Mouse (Mus musculus) heart, embryonic 12.5 days (tissue): ENCODE results near the gene Cib4. TPM values are rescaled to one million over a fixed set of nuclear protein-coding genes. Genes with fewer than 3 reads are reported as not detected.

ENCODE experiments used
- ATAC-seq: fragments of 200-750 bp; cut with Nextera tagmentation; 2 replicates; pipeline ENCODE4 v1.8.0; 2017; ENCODE audit warnings: moderate TSS enrichment, moderate library complexity; ENCODE audit not compliant: insufficient number of reproducible peaks, low FRiP score
- H3K27ac ChIP-seq: fragments of 300-500 bp; sonication (generic); 2 replicates; pipeline ENCODE4 v1.5.1; 2016; ENCODE audit warnings: mild to moderate bottlenecking, moderate library complexity; ENCODE audit not compliant: poor library complexity, severe bottlenecking
- H3K27me3 ChIP-seq: fragments of 300-500 bp; sonication (generic); replicated peaks from 2 replicates; pipeline ENCODE4 v1.6.1; 2016; ENCODE audit warnings: mild to moderate bottlenecking, moderate library complexity
- H3K36me3 ChIP-seq: fragments of 300-500 bp; sonication (generic); 2 replicates; pipeline ENCODE4 v1.6.1; 2016; ENCODE audit warnings: mild to moderate bottlenecking, moderate library complexity
- H3K4me1 ChIP-seq: fragments of 300-500 bp; sonication (generic); replicated peaks from 2 replicates; pipeline ENCODE4 v1.6.1; 2016; ENCODE audit warnings: mild to moderate bottlenecking
- H3K4me2 ChIP-seq: fragments of 300-500 bp; sonication (generic); 2 replicates; pipeline ENCODE4 v1.6.1; 2016; ENCODE audit warnings: mild to moderate bottlenecking, moderate library complexity
- H3K4me3 ChIP-seq: fragments of 300-500 bp; sonication (generic); 2 replicates; pipeline ENCODE4 v1.5.1; 2016; ENCODE audit warnings: mild to moderate bottlenecking
- H3K9ac ChIP-seq: fragments of 300-500 bp; sonication (generic); 2 replicates; pipeline ENCODE4 v1.6.1; 2016; ENCODE audit warnings: mild to moderate bottlenecking, moderate library complexity
- H3K9me3 ChIP-seq: fragments of 300-500 bp; sonication (generic); replicated peaks from 2 replicates; pipeline ENCODE4 v1.6.1; 2016; ENCODE audit warnings: mild to moderate bottlenecking, moderate library complexity
- WGBS: fragments of 180-500 bp; shearing (Covaris S2); methylation state at CpG from one replicate; pipeline ENCODE4 v1.1.7; 2016; 5-methylcytosine and 5-hydroxymethylcytosine counted together
- polyA plus RNA-seq: library from polyadenylated mRNA; unstranded; fragments of >200 nt; fragmentation: Nextera tagmentation; extraction: Ambion mirVana; gene quantifications from 2 replicates; pipeline ENCODE4 v1.2.1, GENCODE M21; 2016

Cib4 gene
- polyA plus RNA-seq, 1 experiment from 2014 or later = not detected

- WGBS = under 1% methylated on average over 70 of the region's 70 CpGs
- Histone ChIP-seq H3K4me1 (peaks cover 69% of the 10 kb centered on the region), H3K36me3 (no peaks in the 10 kb centered on the region), H3K27ac (peak overlapping the region; percentile 83), H3K9ac (peak overlapping the region; percentile 80), H3K4me2 (peak overlapping the region; percentile 97), H3K9me3 (no peaks in the 10 kb centered on the region), H3K27me3 (peaks cover 20% of the 10 kb centered on the region), H3K4me3 (peak overlapping the region; percentile 70)
- peak; percentile 20; the same call in 1 of the 2 replicates for ATAC-seq
These were observed 42.8 kb upstream of the Cib4 start for GRCm38 (mm10) chr5:30588301-30588968.

- H3K36me3 ChIP-seq = no peaks in the 10 kb centered on the region
- WGBS = under 1% methylated on average over 24 of the region's 54 CpGs
- H3K27ac ChIP-seq = peak within 1 kb of the TSS; percentile 87
- peaks cover 69% of the 10 kb centered on the region for H3K4me1 ChIP-seq
- peak within 1 kb of the TSS; percentile 97 for H3K4me2 ChIP-seq
- ATAC-seq = peak; percentile 66
- H3K27me3 ChIP-seq = peaks cover 20% of the 10 kb centered on the region
- H3K9ac ChIP-seq = peak within 1 kb of the TSS; percentile 80
- H3K9me3 ChIP-seq = no peaks in the 10 kb centered on the region
- H3K4me3 ChIP-seq = peak within 1 kb of the TSS; percentile 70
These were observed 42.2 kb upstream of the Cib4 start, which contains the start of gene Kcnk3 for GRCm38 (mm10) chr5:30587681-30588300. TSS of gene Kcnk3 (plus strand) at chr5:30588170.

- Histone ChIP-seq H3K4me1 (peaks cover 69% of the 10 kb centered on the region), H3K27me3 (peaks cover 20% of the 10 kb centered on the region), H3K4me3 (no peak overlapping the region), H3K27ac (peak overlapping the region; percentile 87), H3K36me3 (no peaks in the 10 kb centered on the region), H3K9me3 (no peaks in the 10 kb centered on the region), H3K4me2 (peak overlapping the region; percentile 97), H3K9ac (0 out of 2 replicates have a peak overlapping the region, but pooled peaks have one; percentile 37)
- no peak; the same call in 1 of the 2 replicates for ATAC-seq
- 8% methylated on average over 2 of the region's 2 CpGs for WGBS
These were observed 41.5 kb upstream of the Cib4 start for GRCm38 (mm10) chr5:30587101-30587500.

GRCm38 (mm10) chr5:30586616-30587015 is 41.0 kb upstream of the Cib4 start:
- Histone ChIP-seq H3K36me3 (no peaks in the 10 kb centered on the region), H3K27ac (peak overlapping the region; percentile 87), H3K27me3 (peaks cover 20% of the 10 kb centered on the region), H3K4me2 (0 out of 2 replicates have a peak overlapping the region, but pooled peaks have one; percentile 97), H3K9me3 (no peaks in the 10 kb centered on the region), H3K4me3 (no peak overlapping the region), H3K9ac (no peak overlapping the region), H3K4me1 (peaks cover 69% of the 10 kb centered on the region)
- WGBS = 55% methylated on average over 3 of the region's 3 CpGs
- no peak for ATAC-seq

- 0 out of 2 replicates have a peak overlapping the region, but pooled peaks have one; percentile 18 for H3K27ac ChIP-seq
- H3K27me3 ChIP-seq = no peaks in the 10 kb centered on the region; the same call in 1 of the 2 replicates
- H3K4me1 ChIP-seq = peaks cover 61% of the 10 kb centered on the region
- WGBS = 42% methylated on average over 5 of the region's 5 CpGs
- no peak overlapping the region for H3K4me2 ChIP-seq
- no peaks in the 10 kb centered on the region for H3K36me3 ChIP-seq
- H3K9me3 ChIP-seq = no peaks in the 10 kb centered on the region
- no peak for ATAC-seq
- no peak overlapping the region for H3K9ac ChIP-seq
- no peak overlapping the region for H3K4me3 ChIP-seq
These were observed 36.4 kb upstream of the Cib4 start for GRCm38 (mm10) chr5:30582017-30582416.

GRCm38 (mm10) chr5:30580725-30581124 is 35.1 kb upstream of the Cib4 start:
- Histone ChIP-seq H3K27me3 (no peaks in the 10 kb centered on the region; the same call in 1 of the 2 replicates), H3K9me3 (no peaks in the 10 kb centered on the region), H3K36me3 (no peaks in the 10 kb centered on the region), H3K4me3 (no peak overlapping the region), H3K4me2 (no peak overlapping the region), H3K27ac (no peak overlapping the region), H3K9ac (no peak overlapping the region), H3K4me1 (peaks cover 65% of the 10 kb centered on the region)
- ATAC-seq = no peak
- WGBS = 67% methylated on average over 6 of the region's 6 CpGs

GRCm38 (mm10) chr5:30578445-30579080 is 32.9 kb upstream of the Cib4 start:
- no peak for ATAC-seq
- Histone ChIP-seq H3K4me1 (peaks cover 66% of the 10 kb centered on the region), H3K4me2 (no peak overlapping the region), H3K9me3 (no peaks in the 10 kb centered on the region), H3K9ac (no peak overlapping the region), H3K4me3 (no peak overlapping the region), H3K36me3 (no peaks in the 10 kb centered on the region), H3K27ac (peak overlapping the region; percentile 84), H3K27me3 (no peaks in the 10 kb centered on the region)
- 44% methylated on average over 6 of the region's 6 CpGs for WGBS

GRCm38 (mm10) chr5:30577654-30578310 is 32.1 kb upstream of the Cib4 start:
- Histone ChIP-seq H3K9me3 (no peaks in the 10 kb centered on the region), H3K9ac (peak overlapping the region; percentile 11; the same call in 1 of the 2 replicates), H3K27me3 (no peaks in the 10 kb centered on the region), H3K4me1 (peaks cover 58% of the 10 kb centered on the region), H3K4me2 (no peak overlapping the region), H3K36me3 (no peaks in the 10 kb centered on the region), H3K27ac (peak overlapping the region; percentile 84), H3K4me3 (no peak overlapping the region)
- no peak for ATAC-seq
- 65% methylated on average over 12 of the region's 12 CpGs for WGBS

GRCm38 (mm10) chr5:30577251-30577650 is 31.6 kb upstream of the Cib4 start:
- Histone ChIP-seq H3K27me3 (no peaks in the 10 kb centered on the region), H3K4me2 (no peak overlapping the region), H3K4me1 (peaks cover 58% of the 10 kb centered on the region), H3K36me3 (no peaks in the 10 kb centered on the region), H3K4me3 (no peak overlapping the region), H3K27ac (peak overlapping the region; percentile 84), H3K9me3 (no peaks in the 10 kb centered on the region), H3K9ac (no peak overlapping the region)
- 36% methylated on average over 9 of the region's 9 CpGs for WGBS
- ATAC-seq = peak; percentile 68

- no peak for ATAC-seq
- H3K4me2 ChIP-seq = no peak overlapping the region
These were observed 30.6 kb upstream of the Cib4 start for GRCm38 (mm10) chr5:30576233-30576632.

GRCm38 (mm10) chr5:30574367-30574766 is 28.7 kb upstream of the Cib4 start:
- no peak for ATAC-seq
- no peaks in the 10 kb centered on the region for H3K36me3 ChIP-seq
- WGBS = 70% methylated on average over 8 of the region's 8 CpGs
- peaks cover 61% of the 10 kb centered on the region for H3K4me1 ChIP-seq
- no peak overlapping the region for H3K4me3 ChIP-seq
- H3K27me3 ChIP-seq = no peaks in the 10 kb centered on the region
- H3K4me2 ChIP-seq = no peak overlapping the region
- H3K27ac ChIP-seq = peak overlapping the region; percentile 61
- H3K9me3 ChIP-seq = no peaks in the 10 kb centered on the region
- H3K9ac ChIP-seq = no peak overlapping the region

More at GRCm38 (mm10) chr5:30576233-30576632, 30.6 kb upstream of the Cib4 start:
- Histone ChIP-seq H3K4me1 (peaks cover 58% of the 10 kb centered on the region), H3K4me3 (no peak overlapping the region), H3K9me3 (no peaks in the 10 kb centered on the region), H3K27me3 (no peaks in the 10 kb centered on the region), H3K9ac (no peak overlapping the region), H3K36me3 (no peaks in the 10 kb centered on the region), H3K27ac (peak overlapping the region; percentile 81)
- WGBS = 76% methylated on average over 7 of the region's 7 CpGs
